In genomic region chr4:59549175-59549976, GRCm38 (mm10) we compare ENCODE assay signal across 8 mouse cellular contexts. TPM values are rescaled to one million over a fixed set of nuclear protein-coding genes. Genes with fewer than 3 reads are reported as not detected.
A peak's percentile ranks its signal among the peaks of the same experiment; 100 is the strongest.
DNase-seq lines count a peak whose midpoint lies in the region; ATAC-seq and TF ChIP-seq lines count a peak whose summit lies in the region.

Ptbp3 (minus strand) TSS chr4:59549364.

- peak within 1 kb of the TSS; percentile 88 for H3K9ac ChIP-seq in embryonic facial prominence, embryonic 14.5 days (ENCODE audit: low read depth, low read length)
- peak within 1 kb of the TSS; percentile 98 for H3K9ac ChIP-seq in heart, adult 2 months (ENCODE audit: low read depth, low read length)
- H3K9ac ChIP-seq in limb, embryonic 13.5 days, result peak within 1 kb of the TSS; percentile 93
- peak within 1 kb of the TSS; percentile 89 for H3K9ac ChIP-seq in midbrain, embryonic 16.5 days (ENCODE audit: low read depth, low read length)

- peak; percentile 76 for TF ChIP-seq POLR2A in heart, adult 2 months (IDR thresholded peaks at IDR 0.05; ENCODE audit: insufficient read depth, low read depth, low read length)

- H3K27ac ChIP-seq in embryonic facial prominence, embryonic 14.5 days (replicated peaks; ENCODE audit: low read depth, low read length), result peak within 1 kb of the TSS; percentile 92
- H3K27ac ChIP-seq in heart, adult 2 months, result peak within 1 kb of the TSS; percentile 96
- peak within 1 kb of the TSS; percentile 94 for H3K27ac ChIP-seq in limb, embryonic 13.5 days
- H3K27ac ChIP-seq in midbrain, embryonic 16.5 days (ENCODE audit: low read length), result peak within 1 kb of the TSS; percentile 90

- peak; percentile 94 for ATAC-seq in embryonic facial prominence, embryonic 14.5 days (ENCODE audit: low read depth)
- peak; percentile 92 for ATAC-seq in limb, embryonic 13.5 days (ENCODE audit: low FRiP score, low read depth)
- ATAC-seq in midbrain, embryonic 16.5 days, result peak; percentile 93

- TF ChIP-seq EP300 in heart, adult 2 months (IDR thresholded peaks at IDR 0.05; ENCODE audit: insufficient read depth, low read depth, low read length), result no peak

- H3K4me1 ChIP-seq in embryonic facial prominence, embryonic 14.5 days (ENCODE audit: control insufficient read depth, insufficient read depth, low read length), result peaks cover 18% of the 10 kb centered on the region
- H3K4me1 ChIP-seq in heart, adult 2 months (ENCODE audit: control insufficient read depth, insufficient read depth, low read length), result peaks cover 2% of the 10 kb centered on the region
- H3K4me1 ChIP-seq in limb, embryonic 13.5 days, result peaks cover 20% of the 10 kb centered on the region
- H3K4me1 ChIP-seq in midbrain, embryonic 16.5 days (ENCODE audit: control insufficient read depth, insufficient read depth, low read length), result peaks cover 15% of the 10 kb centered on the region

- no peaks in the 10 kb centered on the region for H3K36me3 ChIP-seq in embryonic facial prominence, embryonic 14.5 days (ENCODE audit: control insufficient read depth, insufficient read depth, low read length)
- H3K36me3 ChIP-seq in heart, adult 2 months (ENCODE audit: control insufficient read depth, insufficient read depth, low read length), result peaks cover 8% of the 10 kb centered on the region
- no peaks in the 10 kb centered on the region for H3K36me3 ChIP-seq in limb, embryonic 13.5 days
- H3K36me3 ChIP-seq in midbrain, embryonic 16.5 days (ENCODE audit: control insufficient read depth, insufficient read depth, low read length), result no peaks in the 10 kb centered on the region

- H3K9me3 ChIP-seq in embryonic facial prominence, embryonic 14.5 days (ENCODE audit: control insufficient read depth, low read length), result no peaks in the 10 kb centered on the region
- no peaks in the 10 kb centered on the region for H3K9me3 ChIP-seq in limb, embryonic 13.5 days
- no peaks in the 10 kb centered on the region for H3K9me3 ChIP-seq in midbrain, embryonic 16.5 days (replicated peaks; ENCODE audit: control insufficient read depth, low read length, poor library complexity, severe bottlenecking)

- H3K4me3 ChIP-seq in embryonic facial prominence, embryonic 14.5 days (ENCODE audit: low read depth, low read length), result peak within 1 kb of the TSS; percentile 79
- peak within 1 kb of the TSS; percentile 66 for H3K4me3 ChIP-seq in heart, adult 2 months
- peak within 1 kb of the TSS; percentile 90 for H3K4me3 ChIP-seq in limb, embryonic 13.5 days
- H3K4me3 ChIP-seq in midbrain, embryonic 16.5 days (ENCODE audit: low read depth, low read length), result peak within 1 kb of the TSS; percentile 96

- intact Hi-C loops in heart, adult 2 months (cut with DNase I), result loop anchor here (2.0 to 10.0 kb wide), 2 partner anchors 31 to 545 kb away; partner anchors contain the start of genes Gm20503 and Hsdl2

- TF ChIP-seq CTCF in heart, adult 2 months (IDR thresholded peaks at IDR 0.05), result no peak

- H3K4me2 ChIP-seq in embryonic facial prominence, embryonic 14.5 days (ENCODE audit: low read depth, low read length), result peak within 1 kb of the TSS; percentile 85
- H3K4me2 ChIP-seq in limb, embryonic 13.5 days (replicated peaks), result peak within 1 kb of the TSS; percentile 75
- peak within 1 kb of the TSS; percentile 87 for H3K4me2 ChIP-seq in midbrain, embryonic 16.5 days (ENCODE audit: low read length)

- DNase-seq in 3T3-L1 (ENCODE audit: low read depth, low spot score), result peak; percentile 76
- peak; percentile 91 for DNase-seq in adrenal gland, postnatal 4 days (ENCODE audit: low spot score in 2 of 2)
- DNase-seq in embryonic facial prominence, embryonic 14.5 days (ENCODE audit: low spot score), result peak; percentile 95
- DNase-seq in heart, adult 2 months, result peak; percentile 94 to 95
- peak; percentile 87 to 88 for DNase-seq in kidney, adult 8-10 months
- DNase-seq in spleen, postnatal 10 days (ENCODE audit: low spot score in 2 of 2), result peak; percentile 89 to 96

- H3K79me2 ChIP-seq in heart, adult 2 months (replicated peaks; ENCODE audit: control insufficient read depth, insufficient read depth, low read length), result no peaks in the 10 kb centered on the region

- H3K27me3 ChIP-seq in embryonic facial prominence, embryonic 14.5 days (replicated peaks; ENCODE audit: control insufficient read depth, insufficient read depth, low read length), result no peaks in the 10 kb centered on the region
- H3K27me3 ChIP-seq in heart, adult 2 months (ENCODE audit: control insufficient read depth, insufficient read depth, low read length), result no peaks in the 10 kb centered on the region
- no peaks in the 10 kb centered on the region for H3K27me3 ChIP-seq in limb, embryonic 13.5 days
- H3K27me3 ChIP-seq in midbrain, embryonic 16.5 days (ENCODE audit: control insufficient read depth, insufficient read depth, low read depth, low read length), result no peaks in the 10 kb centered on the region

- 0% methylated on average over 16 of the region's 83 CpGs for WGBS in embryonic facial prominence, embryonic 14.5 days
- under 1% methylated on average over 78 of the region's 83 CpGs for WGBS in heart, adult 2 months
- under 1% methylated on average over 82 of the region's 83 CpGs for WGBS in limb, embryonic 13.5 days
- WGBS in midbrain, embryonic 16.5 days, result under 1% methylated on average over 64 of the region's 83 CpGs

RNA-seq across cellular contexts. Expression of gene Ptbp3, which starts in this region (rescaled TPM):
- 100 to 1,000 TPM; 147 to 163 TPM for total RNA-seq in adrenal gland, postnatal 4 days (2021)
- 53.0 and 55.5 TPM in 2 replicates for polyA plus RNA-seq in embryonic facial prominence, embryonic 14.5 days (2014; fragmentation: Nextera tagmentation; extraction: Ambion mirVana)
- 10 to 100 TPM; 25.0 to 27.0 TPM for total RNA-seq in heart, adult 2 months (2021)
- 13.2 and 23.3 TPM in 2 replicates for polyA plus RNA-seq in heart, adult 2 months (2012; rRNA removed)
- polyA plus RNA-seq in limb, embryonic 13.5 days (2015; fragmentation: Nextera tagmentation; extraction: Ambion mirVana), result 37.4 and 40.4 TPM in 2 replicates
- 14.1 and 19.3 TPM in 2 replicates for polyA plus RNA-seq in midbrain, embryonic 16.5 days (2015; fragmentation: Nextera tagmentation; extraction: Ambion mirVana)

Comparison
In these comparisons a context has a peak if more than half of its experiments do, and no peak if none do; other contexts are left out.
1. Peak in every context shown above with its lines: DNase-seq, ATAC-seq, H3K4me3 ChIP-seq and H3K27ac ChIP-seq.
2. RNA of gene Ptbp3 (total RNA-seq): 147 to 163 TPM in adrenal gland, postnatal 4 days; 25.0 to 27.0 TPM in heart, adult 2 months; every median in the first group is over 4 times any median in the second.